Mouse (Mus musculus): Measurements from ENCODE around the gene Atf6b.

GRCm38 (mm10) chr17:34658591-34658990 lies 11.6 kb downstream of the Atf6b start:
- TF ChIP-seq EP300 (IDR thresholded peaks at IDR 0.05): no peak
- no peak for TF ChIP-seq CTCF (IDR thresholded peaks at IDR 0.05)
